Mouse (Mus musculus): ENCODE results near the gene Cd200. TPM values are rescaled to one million over a fixed set of nuclear protein-coding genes. Genes with fewer than 3 reads are reported as not detected.

Gene Cd200
- polyA plus RNA-seq, 1 experiment = 0.03 TPM

DNA sequence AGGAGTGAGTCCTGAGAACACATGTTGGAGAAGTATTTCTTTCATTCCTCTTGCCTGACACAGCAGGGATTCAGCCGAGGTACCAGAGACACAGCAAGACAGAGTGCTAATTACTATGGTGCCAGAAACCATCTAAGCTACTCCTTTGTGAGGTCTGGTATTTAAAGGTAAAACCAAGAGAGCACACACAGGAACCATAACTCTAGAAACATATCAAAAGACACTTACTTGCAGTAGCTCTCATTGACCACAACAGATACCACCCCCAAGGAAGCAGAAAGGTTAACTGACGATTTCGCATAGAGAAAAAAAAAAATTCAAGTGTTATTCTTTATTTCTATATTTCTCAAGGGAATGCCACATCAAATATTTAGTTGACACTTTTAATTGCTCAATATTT lies 27.0 kb downstream of the Cd200 start:
- no peaks in the 10 kb centered on the region for H3K36me3 ChIP-seq (ENCODE audit: control insufficient read depth)
- H3K4me1 ChIP-seq (ENCODE audit: control insufficient read depth) = no peaks in the 10 kb centered on the region
- no peak for TF ChIP-seq GATA1 (IDR thresholded peaks at IDR 0.05; ENCODE audit: low read length)
- TF ChIP-seq TAL1 (IDR thresholded peaks at IDR 0.05; ENCODE audit: low read length) = no peak
- no peaks in the 10 kb centered on the region for H3K9me3 ChIP-seq (ENCODE audit: control insufficient read depth, low read length)
- no peaks in the 10 kb centered on the region for H3K27me3 ChIP-seq (ENCODE audit: control insufficient read depth)
- H3K4me3 ChIP-seq (replicated peaks) = no peak overlapping the region

DNA sequence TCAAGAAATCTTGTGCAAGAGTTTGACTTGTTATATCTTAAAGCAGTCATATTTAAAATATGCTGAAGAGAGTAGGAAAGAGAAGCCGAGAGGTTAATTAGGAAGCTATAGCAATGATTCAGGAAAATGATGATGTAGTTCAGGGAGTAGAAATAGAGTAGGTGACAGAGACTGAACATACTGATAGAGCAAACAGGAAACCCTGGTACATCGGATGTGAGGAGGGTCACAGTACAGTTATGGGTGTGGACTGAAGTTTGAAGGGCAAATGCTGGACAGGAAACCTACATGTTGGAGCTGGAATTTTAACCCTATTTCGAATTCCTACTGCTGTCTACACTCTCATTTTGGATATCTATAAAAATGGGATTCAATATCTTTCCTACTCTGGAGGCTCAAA lies 29.9 kb downstream of the Cd200 start:
- Histone ChIP-seq H3K4me3 (replicated peaks) (no peak overlapping the region), H3K9me3 (ENCODE audit: control insufficient read depth, low read length) (no peaks in the 10 kb centered on the region), H3K27me3 (ENCODE audit: control insufficient read depth) (no peaks in the 10 kb centered on the region), H3K36me3 (ENCODE audit: control insufficient read depth) (no peaks in the 10 kb centered on the region), H3K4me1 (ENCODE audit: control insufficient read depth) (no peaks in the 10 kb centered on the region)
- TF ChIP-seq TAL1 (IDR thresholded peaks at IDR 0.05; ENCODE audit: low read length) = no peak
- no peak for TF ChIP-seq GATA1 (IDR thresholded peaks at IDR 0.05; ENCODE audit: low read length)

DNA sequence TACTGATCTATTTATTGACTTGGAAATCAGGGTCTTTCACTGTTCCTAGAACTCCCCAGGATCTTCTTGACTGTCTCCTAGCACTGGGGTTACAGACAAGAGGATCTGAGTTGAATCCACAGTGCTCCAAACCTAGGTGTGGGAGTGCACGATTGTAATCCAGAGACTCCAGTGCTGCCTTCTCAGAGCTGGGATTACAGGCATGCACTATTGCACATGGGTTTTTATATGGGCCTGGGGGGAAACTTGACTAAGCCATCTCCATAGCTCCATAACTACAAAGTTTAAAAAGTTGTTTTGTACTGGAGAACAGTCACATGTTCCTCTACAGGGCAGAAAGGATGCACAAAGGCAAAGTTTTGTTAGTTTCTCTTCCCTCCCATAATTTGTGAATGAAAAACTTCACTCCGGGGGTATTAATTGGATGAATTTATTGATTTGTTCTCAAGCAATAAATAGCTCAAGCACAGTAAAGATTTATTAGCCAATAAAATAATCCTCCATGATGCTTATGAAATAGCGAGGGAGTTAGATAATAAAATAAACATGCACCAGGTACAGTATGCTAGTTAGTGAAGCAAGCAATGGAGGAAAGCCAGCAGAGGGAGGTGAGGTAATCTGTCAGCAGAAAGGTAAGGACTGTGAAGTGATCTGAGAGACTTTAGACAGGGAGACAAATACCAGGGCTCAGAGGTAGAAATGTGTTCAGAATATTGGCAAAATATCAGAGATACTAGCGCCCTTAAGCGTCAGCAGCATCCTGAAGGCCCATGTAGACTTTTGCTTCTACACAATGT lies 30.5 kb downstream of the Cd200 start:
- Histone ChIP-seq H3K36me3 (ENCODE audit: control insufficient read depth) (no peaks in the 10 kb centered on the region), H3K9me3 (ENCODE audit: control insufficient read depth, low read length) (no peaks in the 10 kb centered on the region), H3K4me3 (replicated peaks) (no peak overlapping the region), H3K4me1 (ENCODE audit: control insufficient read depth) (no peaks in the 10 kb centered on the region), H3K27me3 (ENCODE audit: control insufficient read depth) (no peaks in the 10 kb centered on the region)
- TF ChIP-seq TAL1 (IDR thresholded peaks at IDR 0.05; ENCODE audit: low read length) = no peak
- TF ChIP-seq GATA1 (IDR thresholded peaks at IDR 0.05; ENCODE audit: low read length) = no peak

DNA sequence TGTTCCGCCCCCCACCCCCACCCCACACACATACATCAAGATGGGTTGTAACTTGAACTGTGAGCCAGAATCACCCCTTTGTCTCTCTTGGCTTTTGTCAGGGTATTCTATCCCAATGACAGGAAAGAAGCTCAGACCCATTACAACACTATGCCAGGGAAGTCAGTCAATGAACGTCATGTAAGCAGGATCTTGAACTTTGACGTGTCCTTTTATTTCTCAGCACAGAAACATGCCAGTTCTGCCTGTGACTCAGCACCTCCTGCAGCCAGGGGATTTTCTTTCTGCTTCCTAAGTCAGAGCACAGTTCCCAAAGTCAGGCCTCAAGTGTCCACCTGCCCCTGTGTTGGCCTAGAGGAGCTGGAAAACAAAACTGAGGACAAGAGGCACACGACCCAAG lies 31.5 kb downstream of the Cd200 start:
- TF ChIP-seq TAL1 (IDR thresholded peaks at IDR 0.05; ENCODE audit: low read length) (no peak), GATA1 (IDR thresholded peaks at IDR 0.05; ENCODE audit: low read length) (no peak)
- Histone ChIP-seq H3K4me3 (replicated peaks) (no peak overlapping the region), H3K4me1 (ENCODE audit: control insufficient read depth) (no peaks in the 10 kb centered on the region), H3K36me3 (ENCODE audit: control insufficient read depth) (no peaks in the 10 kb centered on the region), H3K27me3 (ENCODE audit: control insufficient read depth) (no peaks in the 10 kb centered on the region), H3K9me3 (ENCODE audit: control insufficient read depth, low read length) (no peaks in the 10 kb centered on the region)

DNA sequence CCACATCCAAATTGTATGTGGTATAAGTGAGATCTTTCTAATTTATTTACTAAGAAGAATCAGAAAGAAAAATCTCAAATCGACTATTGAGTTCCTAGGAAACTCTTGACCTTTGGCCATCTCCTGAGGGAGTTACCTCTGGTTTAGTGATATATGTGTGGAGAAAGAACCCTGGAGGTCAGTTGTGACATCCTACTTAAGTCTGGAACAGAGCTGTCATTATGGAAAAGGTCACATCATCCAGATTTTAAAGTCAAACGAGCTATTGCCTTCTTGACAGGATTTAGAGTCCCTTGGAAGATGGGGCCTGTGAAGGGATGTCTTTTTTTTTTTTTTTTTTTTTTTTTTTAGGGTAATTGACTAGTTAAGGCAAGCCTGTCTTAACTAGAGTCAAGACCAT lies 32.0 kb downstream of the Cd200 start:
- Histone ChIP-seq H3K9me3 (ENCODE audit: control insufficient read depth, low read length) (no peaks in the 10 kb centered on the region), H3K4me1 (ENCODE audit: control insufficient read depth) (no peaks in the 10 kb centered on the region), H3K4me3 (replicated peaks) (no peak overlapping the region), H3K36me3 (ENCODE audit: control insufficient read depth) (no peaks in the 10 kb centered on the region), H3K27me3 (ENCODE audit: control insufficient read depth) (no peaks in the 10 kb centered on the region)
- no peak for TF ChIP-seq TAL1 (IDR thresholded peaks at IDR 0.05; ENCODE audit: low read length)
- TF ChIP-seq GATA1 (IDR thresholded peaks at IDR 0.05; ENCODE audit: low read length) = no peak

DNA sequence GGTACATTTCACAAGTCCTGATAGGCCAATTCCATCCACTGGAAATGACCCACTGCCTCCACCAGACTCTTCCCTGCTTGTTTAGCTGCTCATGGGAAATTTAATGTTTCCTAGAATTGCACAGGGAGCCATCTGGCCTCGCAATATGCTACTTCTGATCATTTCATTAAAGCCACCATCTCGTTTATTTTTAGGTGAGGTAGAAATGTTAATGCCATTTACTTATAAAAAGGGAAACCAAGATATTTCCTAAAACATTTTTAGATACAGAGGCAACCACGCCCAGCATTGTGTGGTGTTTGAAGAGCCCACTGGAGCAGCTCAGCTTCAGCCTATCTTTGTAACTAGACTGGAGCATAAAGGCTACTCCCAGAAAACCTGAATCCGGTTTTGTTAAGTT lies 32.6 kb downstream of the Cd200 start:
- no peaks in the 10 kb centered on the region for H3K36me3 ChIP-seq (ENCODE audit: control insufficient read depth)
- H3K4me1 ChIP-seq (ENCODE audit: control insufficient read depth) = no peaks in the 10 kb centered on the region
- no peaks in the 10 kb centered on the region for H3K9me3 ChIP-seq (ENCODE audit: control insufficient read depth, low read length)
- H3K4me3 ChIP-seq (replicated peaks) = no peak overlapping the region
- no peaks in the 10 kb centered on the region for H3K27me3 ChIP-seq (ENCODE audit: control insufficient read depth)
- no peak for TF ChIP-seq GATA1 (IDR thresholded peaks at IDR 0.05; ENCODE audit: low read length)
- no peak for TF ChIP-seq TAL1 (IDR thresholded peaks at IDR 0.05; ENCODE audit: low read length)

DNA sequence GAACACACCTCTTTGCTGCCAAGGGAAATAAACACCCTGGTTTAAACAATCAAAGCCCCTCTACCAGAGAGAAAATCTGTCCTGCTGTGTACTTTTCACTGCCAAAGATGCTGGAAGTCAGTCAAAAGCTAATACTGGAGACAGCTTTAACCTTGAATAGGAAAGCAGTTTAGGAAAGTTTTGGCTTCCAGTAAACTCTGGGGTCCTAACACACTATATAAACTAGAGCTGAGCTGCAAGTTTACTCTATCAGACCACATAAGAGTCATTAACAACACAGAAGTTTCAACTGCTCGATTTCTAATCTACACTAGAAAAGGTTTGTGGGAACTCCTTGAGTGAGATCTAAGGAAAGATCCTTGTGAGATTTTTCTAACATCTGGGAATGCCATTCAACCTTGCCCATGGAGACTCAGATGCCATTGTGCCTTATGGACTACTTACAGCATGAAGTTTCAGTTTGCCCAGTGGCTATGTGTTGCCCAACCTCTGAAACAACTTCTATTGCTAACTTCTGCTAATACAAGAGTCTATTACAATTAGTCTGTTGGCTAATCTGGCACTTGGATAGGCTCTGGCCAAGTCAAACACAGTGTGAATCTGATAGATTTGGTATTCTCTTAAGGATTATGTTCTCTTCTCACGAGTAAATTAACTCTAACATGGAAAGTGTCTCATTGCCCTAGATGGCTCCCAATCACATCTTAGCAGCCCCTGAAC lies 33.2 kb downstream of the Cd200 start:
- TF ChIP-seq GATA1 (IDR thresholded peaks at IDR 0.05; ENCODE audit: low read length) (no peak), TAL1 (IDR thresholded peaks at IDR 0.05; ENCODE audit: low read length) (no peak)
- H3K9me3 ChIP-seq (ENCODE audit: control insufficient read depth, low read length) = no peaks in the 10 kb centered on the region
- H3K27me3 ChIP-seq (ENCODE audit: control insufficient read depth) = no peaks in the 10 kb centered on the region
- no peaks in the 10 kb centered on the region for H3K4me1 ChIP-seq (ENCODE audit: control insufficient read depth)
- H3K36me3 ChIP-seq (ENCODE audit: control insufficient read depth) = no peaks in the 10 kb centered on the region
- no peak overlapping the region for H3K4me3 ChIP-seq (replicated peaks)

DNA sequence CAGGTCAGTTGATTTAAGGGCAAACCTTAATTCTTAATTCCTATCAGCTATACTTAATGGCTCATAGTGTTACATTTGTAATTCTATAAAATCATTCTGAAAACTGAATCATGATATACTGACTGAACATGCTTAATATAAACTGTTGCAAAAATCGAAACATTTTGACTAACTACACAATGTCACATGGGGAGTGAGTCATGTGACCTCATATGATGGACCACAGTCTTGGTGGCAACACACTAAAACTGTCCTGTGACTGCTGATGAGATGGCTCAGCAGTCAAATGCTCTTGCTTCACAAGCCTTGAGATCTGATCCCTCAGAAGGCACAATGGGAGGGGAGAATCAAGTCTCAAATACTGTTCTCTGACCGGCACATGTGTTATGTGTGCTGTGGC lies 34.8 kb downstream of the Cd200 start:
- Histone ChIP-seq H3K27me3 (ENCODE audit: control insufficient read depth) (no peaks in the 10 kb centered on the region), H3K9me3 (ENCODE audit: control insufficient read depth, low read length) (no peaks in the 10 kb centered on the region), H3K4me3 (replicated peaks) (no peak overlapping the region), H3K4me1 (ENCODE audit: control insufficient read depth) (no peaks in the 10 kb centered on the region), H3K36me3 (ENCODE audit: control insufficient read depth) (no peaks in the 10 kb centered on the region)
- no peak for TF ChIP-seq GATA1 (IDR thresholded peaks at IDR 0.05; ENCODE audit: low read length)
- TF ChIP-seq TAL1 (IDR thresholded peaks at IDR 0.05; ENCODE audit: low read length) = no peak

DNA sequence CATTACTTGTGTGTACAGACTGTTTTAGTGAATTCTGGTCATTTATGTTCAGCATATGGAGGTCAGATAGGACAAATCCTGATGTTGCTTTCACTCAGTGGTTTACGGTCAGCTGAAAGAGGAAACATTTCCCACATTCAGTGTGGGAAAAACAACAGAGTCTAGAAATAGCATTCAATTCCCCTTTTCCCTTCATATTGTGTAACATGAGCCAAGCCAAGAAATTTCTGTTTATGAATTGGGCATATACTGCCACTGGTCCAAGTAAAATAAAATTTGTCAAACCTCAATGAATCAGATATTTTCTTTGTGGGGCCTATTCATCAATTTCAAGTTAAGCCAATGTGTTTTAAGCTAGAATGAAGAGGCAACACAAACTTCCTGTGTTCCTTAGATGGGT lies 37.8 kb downstream of the Cd200 start:
- no peaks in the 10 kb centered on the region for H3K36me3 ChIP-seq (ENCODE audit: control insufficient read depth)
- H3K9me3 ChIP-seq (ENCODE audit: control insufficient read depth, low read length) = no peaks in the 10 kb centered on the region
- TF ChIP-seq TAL1 (IDR thresholded peaks at IDR 0.05; ENCODE audit: low read length) (no peak), GATA1 (IDR thresholded peaks at IDR 0.05; ENCODE audit: low read length) (no peak)
- no peak overlapping the region for H3K4me3 ChIP-seq (replicated peaks)
- H3K27me3 ChIP-seq (ENCODE audit: control insufficient read depth) = no peaks in the 10 kb centered on the region
- H3K4me1 ChIP-seq (ENCODE audit: control insufficient read depth) = no peaks in the 10 kb centered on the region
